Mouse (Mus musculus): Measurements from ENCODE around the gene Gm20388. TPM values are rescaled to one million over a fixed set of nuclear protein-coding genes. Genes with fewer than 3 reads are reported as not detected.
A peak's percentile ranks its signal among the peaks of the same experiment; 100 is the strongest.
"Not testable (repeated sequence)": the region's sequence is repeated elsewhere in the genome, so short reads cannot be mapped to it uniquely, and the experiment has no call there.

Gene Gm20388
- total RNA-seq, 1 experiment from 2014 or later = 3.6 TPM

GRCm38 (mm10) chr8:123514781-123515539 is 3604.3 kb downstream of the Gm20388 start, which contains the start of gene Dbndd1:
Dbndd1 (minus strand) TSS chr8:123515463.
- peak; percentile 55 for DNase-seq

DNA sequence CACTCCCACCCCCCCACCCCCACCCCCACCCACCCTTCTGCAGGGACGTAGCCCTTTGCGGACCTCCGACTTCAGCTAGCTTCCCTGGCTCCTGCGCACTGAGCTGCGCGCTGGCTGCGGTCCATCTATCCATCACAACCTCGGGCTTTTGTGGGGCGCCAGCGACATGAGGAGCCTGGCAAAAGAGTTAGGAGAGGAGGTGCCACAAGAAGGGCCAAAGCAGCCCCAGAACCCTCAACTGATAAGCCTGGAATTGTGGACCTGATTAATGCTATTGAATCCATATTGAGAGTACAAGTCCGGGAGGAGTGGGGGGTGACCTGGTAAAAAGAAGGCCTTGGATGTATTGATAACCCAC is 3604.9 kb downstream of the Gm20388 start:
- DNase-seq = no peak

GRCm38 (mm10) chr8:123516596-123516995 is 3606.0 kb downstream of the Gm20388 start:
- peak; percentile 79 for DNase-seq

- DNase-seq = no peak
Observed at GRCm38 (mm10) chr8:123518172-123518571, 3607.5 kb downstream of the Gm20388 start.

- DNase-seq = peak; percentile 89
Observed at GRCm38 (mm10) chr8:123518667-123519066, 3608.0 kb downstream of the Gm20388 start, which contains the start of gene Gas8. Gas8 (plus strand) TSS chr8:123518834.

- not testable (repeated sequence) for DNase-seq
Observed at GRCm38 (mm10) chr8:123520048-123520447, 3609.4 kb downstream of the Gm20388 start.

GRCm38 (mm10) chr8:123527720-123528489 is 3617.3 kb downstream of the Gm20388 start:
- no peak for DNase-seq

DNA sequence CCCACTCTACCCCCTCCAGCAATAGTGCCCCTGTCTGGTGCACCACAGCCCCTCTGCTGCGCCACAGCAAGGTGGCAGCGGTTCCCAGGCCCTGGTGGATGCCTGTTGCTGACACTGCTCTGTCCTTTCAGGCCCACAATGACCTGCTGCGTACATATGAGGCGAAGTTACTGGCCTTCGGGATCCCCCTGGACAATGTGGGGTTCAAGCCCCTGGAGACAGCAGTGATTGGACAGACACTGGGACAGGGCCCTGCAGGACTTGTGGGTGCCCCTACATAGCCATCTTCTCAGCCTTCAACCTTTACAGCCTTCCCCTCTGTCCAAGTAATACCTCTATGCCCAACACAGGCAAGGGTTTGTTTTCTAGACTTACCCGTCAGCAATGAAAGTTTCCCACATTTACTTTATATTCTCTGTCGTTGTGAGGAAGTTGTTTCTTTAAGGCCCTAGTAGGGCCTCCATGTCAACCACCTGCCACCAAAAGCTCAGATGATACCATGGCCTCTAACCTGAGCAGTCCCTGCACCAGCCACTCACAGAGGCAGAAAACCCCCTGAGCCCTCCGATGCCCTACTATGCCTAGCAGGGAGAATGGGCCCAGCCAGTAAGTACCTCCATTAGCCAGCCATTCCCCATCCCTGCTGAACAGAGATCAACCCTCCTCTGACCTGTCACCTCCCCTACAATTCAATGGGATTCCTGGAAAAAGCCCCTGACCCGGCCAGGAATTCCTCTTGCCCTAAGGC is 3625.8 kb downstream of the Gm20388 start:
- DNase-seq = no peak

DNA sequence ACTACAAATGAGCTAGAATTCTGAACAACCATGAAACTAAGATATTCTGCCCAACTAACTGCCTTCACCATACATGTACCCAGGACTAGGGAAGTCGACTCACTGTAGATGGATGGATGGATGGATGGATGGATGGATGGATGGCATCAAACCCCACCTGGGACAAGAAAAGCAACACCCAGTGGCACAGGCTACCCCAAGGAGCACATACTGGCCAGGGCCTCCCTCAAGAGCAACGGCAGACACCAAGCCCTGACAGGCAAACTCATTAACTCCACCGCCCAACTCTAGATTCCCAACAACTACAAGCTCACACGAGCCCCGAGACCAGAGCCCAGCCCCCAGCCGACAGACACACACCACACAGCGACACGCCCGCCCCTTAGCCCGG is 3626.3 kb downstream of the Gm20388 start:
- DNase-seq = no peak

DNA sequence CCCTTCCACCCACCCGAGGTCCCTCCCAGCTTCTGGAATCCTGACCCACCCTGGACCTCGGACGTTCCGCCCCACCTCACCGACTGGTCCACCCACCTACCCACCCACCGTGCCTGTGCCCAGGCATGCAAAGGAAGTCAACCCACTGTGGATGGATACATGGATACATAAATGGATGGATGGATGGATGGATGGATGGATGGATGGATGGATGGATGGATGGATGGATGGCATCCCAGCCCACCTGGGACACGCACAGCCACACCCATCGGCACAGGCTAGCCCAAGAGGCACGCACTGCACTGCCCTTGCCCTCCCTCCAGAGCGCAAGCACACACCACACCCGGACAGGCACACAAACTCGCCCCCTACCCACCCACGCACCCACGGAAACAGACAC is 3627.0 kb downstream of the Gm20388 start:
- not testable (repeated sequence) for DNase-seq

GRCm38 (mm10) chr8:123564221-123564620 is 3653.6 kb downstream of the Gm20388 start:
- not testable (repeated sequence) for DNase-seq

DNA sequence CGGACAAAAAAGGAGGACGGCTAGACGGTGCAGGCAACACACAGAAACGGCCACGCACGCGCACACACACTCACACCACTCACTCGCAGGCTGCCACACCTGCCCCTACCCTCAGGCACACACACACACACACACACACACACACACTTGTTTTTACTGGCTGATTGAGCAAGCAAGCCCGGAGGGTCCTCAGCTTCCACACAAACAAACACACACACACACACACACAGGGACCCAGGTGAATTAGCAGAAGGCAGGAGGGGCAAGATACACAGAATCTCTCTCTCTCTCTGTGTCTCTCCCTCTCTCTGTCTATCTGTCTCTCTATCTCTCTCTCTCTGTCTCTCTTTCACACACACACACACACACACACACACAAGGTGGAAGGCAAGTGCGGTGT is 3664.7 kb downstream of the Gm20388 start:
- DNase-seq = peak; percentile 1

GRCm38 (mm10) chr8:123600666-123601172 is 3690.1 kb downstream of the Gm20388 start:
- not testable (repeated sequence) for DNase-seq

DNA sequence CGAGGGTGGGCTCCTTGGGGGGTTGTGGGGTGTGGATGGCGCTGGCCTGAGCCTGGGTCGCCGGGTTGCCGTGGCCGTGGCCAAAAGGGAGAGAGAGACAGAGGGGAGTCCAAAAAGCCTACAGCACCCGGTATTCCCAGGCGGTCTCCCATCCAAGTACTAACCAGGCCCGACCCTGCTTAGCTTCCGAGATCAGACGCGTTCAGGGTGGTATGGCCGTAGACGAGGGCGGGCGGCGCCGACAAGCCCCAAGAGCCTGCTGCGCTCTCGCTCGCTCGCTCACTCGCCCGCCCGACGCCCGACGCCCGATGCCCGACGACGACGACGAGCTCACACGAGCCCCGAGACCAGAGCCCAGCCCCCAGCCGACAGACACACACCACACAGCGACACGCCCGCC is 3690.8 kb downstream of the Gm20388 start:
- not testable (repeated sequence) for DNase-seq

- not testable (repeated sequence) for DNase-seq
Observed at GRCm38 (mm10) chr8:123612652-123613051, 3702.0 kb downstream of the Gm20388 start.

DNA sequence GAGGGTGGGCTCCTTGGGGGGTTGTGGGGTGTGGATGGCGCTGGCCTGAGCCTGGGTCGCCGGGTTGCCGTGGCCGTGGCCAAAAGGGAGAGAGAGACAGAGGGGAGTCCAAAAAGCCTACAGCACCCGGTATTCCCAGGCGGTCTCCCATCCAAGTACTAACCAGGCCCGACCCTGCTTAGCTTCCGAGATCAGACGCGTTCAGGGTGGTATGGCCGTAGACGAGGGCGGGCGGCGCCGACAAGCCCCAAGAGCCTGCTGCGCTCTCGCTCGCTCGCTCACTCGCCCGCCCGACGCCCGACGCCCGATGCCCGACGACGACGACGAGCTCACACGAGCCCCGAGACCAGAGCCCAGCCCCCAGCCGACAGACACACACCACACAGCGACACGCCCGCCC is 3712.9 kb downstream of the Gm20388 start:
- not testable (repeated sequence) for DNase-seq

DNA sequence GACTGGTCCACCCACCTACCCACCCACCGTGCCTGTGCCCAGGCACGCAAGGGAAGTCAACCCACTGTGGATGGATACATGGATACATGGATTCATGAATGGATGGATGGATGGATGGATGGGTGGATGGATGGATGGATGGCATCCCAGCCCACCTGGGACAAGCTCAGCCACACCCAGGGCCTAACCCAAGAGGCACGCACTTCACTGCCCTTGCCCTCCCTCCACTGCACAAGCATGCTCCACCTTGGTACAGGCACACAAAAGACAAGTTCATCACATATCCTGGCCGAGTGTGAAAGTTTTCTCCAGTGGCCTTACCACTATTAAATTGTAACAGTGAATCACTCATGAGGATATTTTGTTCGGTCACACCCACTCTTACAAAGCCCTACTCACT is 3713.6 kb downstream of the Gm20388 start:
- no peak for DNase-seq

GRCm38 (mm10) chr8:123624702-123625101 is 3714.1 kb downstream of the Gm20388 start:
- no peak for DNase-seq

- no peak for DNase-seq
Observed at GRCm38 (mm10) chr8:123625717-123626116, 3715.1 kb downstream of the Gm20388 start.

GRCm38 (mm10) chr8:123627410-123628147 is 3716.9 kb downstream of the Gm20388 start:
- DNase-seq = no peak

DNA sequence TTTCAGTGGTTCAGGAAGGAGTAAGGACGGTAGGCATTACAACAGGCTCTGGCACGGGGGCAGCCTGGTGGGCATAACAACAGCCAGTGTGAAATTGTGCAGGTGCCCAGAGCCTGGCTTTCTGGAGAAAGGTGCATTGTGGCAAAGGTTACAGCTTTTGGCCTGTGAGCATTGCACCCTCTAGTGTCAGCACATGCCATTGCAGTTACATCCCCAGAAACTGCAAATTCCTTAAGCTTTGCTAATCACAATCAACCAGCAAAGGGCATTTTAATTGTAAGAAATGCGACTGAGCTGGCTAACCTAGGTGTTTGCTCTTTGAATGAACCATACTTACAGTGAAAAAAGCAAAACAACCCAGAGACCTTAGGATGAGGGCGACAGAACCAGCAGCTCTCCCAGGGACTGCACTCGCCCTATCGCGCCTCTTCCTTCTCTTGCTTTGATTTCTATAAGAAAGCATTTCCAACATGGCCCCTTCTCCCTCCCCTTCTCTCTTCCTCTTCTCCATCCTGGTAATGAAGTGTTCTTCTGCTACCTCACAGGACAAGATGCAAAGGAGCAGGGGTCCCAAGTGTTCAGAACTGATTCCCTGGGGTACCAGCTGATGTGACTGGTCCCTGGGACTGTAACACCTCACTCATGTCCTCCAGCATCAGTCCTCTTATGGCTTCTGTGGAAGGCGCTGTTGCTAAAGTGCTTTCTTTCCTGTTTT is 3717.8 kb downstream of the Gm20388 start:
- peak; percentile 37 for DNase-seq
